Mouse (Mus musculus) heart, postnatal 25 days (tissue): ENCODE measurements around the gene Cacng8. TPM values are rescaled to one million over a fixed set of nuclear protein-coding genes. Genes with fewer than 3 reads are reported as not detected.

ENCODE experiments used
- DNase-seq: peaks from one replicate; pipeline ENCODE4 v3.0.0; 2022; ENCODE audit warnings: low spot score
- intact Hi-C: fragments of 180-260 bp; cut with DNase I; formaldehyde crosslinking; loops from one replicate; pipeline ENCODE4 v1.15.1; 2025
- total RNA-seq, 2 experiments: library from RNA; stranded (reverse); gene quantifications; 2 replicates each; pipeline ENCODE4 v1.2.3; 2021

The Cacng8 gene
- not detected for total RNA-seq

- intact Hi-C loops: no loop called here
- no peak for DNase-seq
These were observed at the start of gene Cacng8 for GRCm38 (mm10) chr7:3390413-3391080. TSS of gene Cacng8 (plus strand) at chr7:3390683.

DNA sequence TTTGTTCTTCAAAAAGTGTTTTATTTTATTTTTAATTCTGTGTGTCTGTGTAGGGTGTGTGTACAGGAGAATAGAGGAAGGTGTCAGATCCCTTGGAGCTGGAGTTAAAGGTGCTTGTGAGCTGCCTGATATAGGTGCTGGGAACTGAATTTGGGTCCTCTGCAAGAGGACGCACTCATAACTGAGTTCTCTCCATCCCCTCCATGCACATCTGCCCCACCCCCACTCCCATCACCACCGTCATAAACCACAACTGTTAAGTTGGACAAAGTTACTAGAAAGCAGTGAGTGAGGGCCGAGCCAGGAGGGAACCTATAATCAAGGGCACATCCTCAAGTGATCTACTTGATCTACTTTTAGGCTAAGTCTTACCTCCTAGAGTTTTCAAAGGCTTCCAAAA, 46.6 kb upstream of the Cacng8 start:
- DNase-seq: no peak
- intact Hi-C loops: no loop called here

GRCm38 (mm10) chr7:3345301-3345700, 45.2 kb upstream of the Cacng8 start:
- intact Hi-C loops: no loop called here
- no peak for DNase-seq

GRCm38 (mm10) chr7:3347366-3348287, 42.9 kb upstream of the Cacng8 start:
- intact Hi-C loops: no loop called here
- no peak for DNase-seq

GRCm38 (mm10) chr7:3348326-3348725, 42.2 kb upstream of the Cacng8 start:
- no peak for DNase-seq
- intact Hi-C loops: no loop called here

- intact Hi-C loops: no loop called here
- no peak for DNase-seq
These were observed 40.7 kb upstream of the Cacng8 start for GRCm38 (mm10) chr7:3349775-3350174.

DNA sequence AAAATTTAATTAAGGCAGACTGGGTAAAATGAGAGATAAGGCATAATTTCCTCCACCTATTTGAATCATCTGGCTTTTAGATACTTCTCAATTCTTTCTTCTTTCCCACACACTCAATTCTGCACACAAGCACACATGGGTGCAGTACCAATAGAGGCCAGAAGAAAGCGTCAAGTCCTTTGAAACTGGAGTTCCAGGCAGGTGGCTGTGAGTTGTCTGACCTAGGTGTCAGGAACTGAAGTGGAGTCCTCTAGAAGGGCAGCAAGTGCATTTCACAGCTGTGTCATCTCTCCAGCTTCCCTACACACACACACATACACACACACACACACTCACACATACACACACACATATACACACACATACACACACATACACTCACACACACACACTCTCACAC, 38.9 kb upstream of the Cacng8 start:
- no peak for DNase-seq
- intact Hi-C loops: no loop called here

DNA sequence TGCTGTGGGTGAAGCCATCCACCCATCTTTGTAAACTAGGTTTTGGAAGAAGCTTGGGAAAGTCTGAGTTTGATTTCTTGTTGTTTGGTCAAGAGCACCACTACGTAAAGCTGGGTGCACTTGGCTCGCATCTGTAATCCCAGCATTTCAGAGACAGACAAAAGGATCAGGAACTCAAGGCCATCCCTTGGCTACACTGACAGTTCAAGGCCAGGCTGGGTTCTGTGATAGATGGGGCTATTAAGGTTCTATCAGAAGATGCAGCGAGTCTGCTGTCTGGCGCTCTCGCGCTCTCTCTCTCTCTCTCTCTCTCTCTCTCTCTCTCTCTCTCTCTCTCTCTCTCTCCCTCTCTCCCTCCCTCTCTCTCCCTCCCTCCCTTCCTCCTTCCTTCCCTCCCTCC, 35.6 kb upstream of the Cacng8 start:
- intact Hi-C loops: no loop called here
- DNase-seq: no peak

DNA sequence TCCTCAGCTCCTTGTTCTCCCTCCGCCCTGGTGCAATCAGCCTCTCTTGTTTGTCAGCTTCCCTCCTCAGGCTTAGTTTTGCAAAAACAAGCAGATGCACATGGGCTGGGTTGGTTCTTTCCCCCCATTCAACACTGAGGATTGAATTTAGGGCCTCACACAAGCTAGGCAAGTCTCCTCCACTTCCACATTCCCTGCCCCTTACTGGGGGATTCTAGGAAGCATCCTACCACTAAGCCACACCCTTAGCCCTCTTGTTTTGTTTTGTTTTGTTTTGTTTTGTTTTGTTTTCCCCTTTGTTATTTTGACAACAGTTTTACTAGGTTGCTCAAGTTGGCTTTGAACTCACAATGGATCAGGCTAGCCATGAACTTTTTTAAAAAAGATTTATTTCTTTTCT, 29.8 kb upstream of the Cacng8 start:
- intact Hi-C loops: no loop called here
- DNase-seq: no peak

- DNase-seq: no peak
- intact Hi-C loops: no loop called here
These were observed 24.8 kb upstream of the Cacng8 start for GRCm38 (mm10) chr7:3365547-3366279.

- intact Hi-C loops: no loop called here
- DNase-seq: no peak
These were observed 23.6 kb upstream of the Cacng8 start for GRCm38 (mm10) chr7:3366705-3367516.

GRCm38 (mm10) chr7:3367569-3367968, 22.9 kb upstream of the Cacng8 start:
- intact Hi-C loops: no loop called here

GRCm38 (mm10) chr7:3368311-3368710, 22.2 kb upstream of the Cacng8 start:
- intact Hi-C loops: no loop called here
- DNase-seq: no peak

More at GRCm38 (mm10) chr7:3367569-3367968, 22.9 kb upstream of the Cacng8 start:
- no peak for DNase-seq

GRCm38 (mm10) chr7:3369189-3369588, 21.3 kb upstream of the Cacng8 start:
- DNase-seq: no peak
- intact Hi-C loops: no loop called here

DNA sequence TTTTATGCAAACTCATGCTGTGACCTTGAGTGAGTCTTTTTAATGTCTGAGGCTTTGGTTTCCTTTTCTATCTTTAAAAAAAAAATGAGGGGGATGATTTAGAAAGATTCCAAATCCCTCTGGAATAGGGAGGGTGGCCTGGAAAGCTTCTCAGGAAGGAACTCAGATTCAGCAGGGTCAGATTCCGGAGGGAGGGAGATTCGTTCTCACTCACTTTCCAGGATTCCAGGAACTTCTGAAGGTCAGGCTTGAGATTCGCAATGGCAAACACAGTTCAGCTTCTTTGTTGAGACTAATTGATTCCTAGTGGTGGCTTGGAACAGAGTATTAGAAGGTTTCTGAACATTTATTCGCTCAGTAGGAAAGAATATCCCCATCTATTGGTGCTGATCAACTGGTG, 20.1 kb upstream of the Cacng8 start:
- no peak for DNase-seq
- intact Hi-C loops: no loop called here

DNA sequence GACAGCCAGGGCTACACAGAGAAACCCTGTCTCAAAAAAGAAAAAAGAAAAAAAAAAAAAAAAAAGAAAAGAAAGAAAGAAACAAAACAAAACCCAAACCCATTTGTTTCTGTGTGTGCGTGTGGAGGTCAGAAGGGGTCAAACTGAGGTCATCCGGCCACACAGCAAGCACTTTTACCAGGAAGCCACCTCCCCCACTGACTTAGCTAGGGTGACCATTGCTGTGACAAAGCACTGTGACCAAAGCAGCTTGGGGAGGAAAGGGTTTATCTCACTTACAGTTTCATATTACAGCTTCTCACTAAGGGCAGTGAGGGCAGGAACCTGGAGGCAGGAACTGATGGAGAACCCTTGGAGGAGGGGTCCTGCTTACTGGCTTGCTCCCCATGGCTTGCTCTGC, 18.1 kb upstream of the Cacng8 start:
- intact Hi-C loops: no loop called here

GRCm38 (mm10) chr7:3373754-3374153, 16.7 kb upstream of the Cacng8 start:
- intact Hi-C loops: no loop called here
- no peak for DNase-seq

More for the DNA sequence above, 18.1 kb upstream of the Cacng8 start:
- no peak for DNase-seq

- intact Hi-C loops: loop anchor here (2.0 kb wide), 1 partner anchor 154 kb away; no protein-coding TSS in a partner anchor
- peak; percentile 9 for DNase-seq
These were observed 13.7 kb upstream of the Cacng8 start for GRCm38 (mm10) chr7:3376831-3377230.

GRCm38 (mm10) chr7:3382123-3382522, 8.4 kb upstream of the Cacng8 start:
- no peak for DNase-seq
- intact Hi-C loops: loop anchor here (5.0 kb wide), 1 partner anchor 65 kb away; no protein-coding TSS in a partner anchor
